Mouse (Mus musculus): ENCODE measurements around the gene Elmsan1.
"Not testable (repeated sequence)": the region's sequence is repeated elsewhere in the genome, so short reads cannot be mapped to it uniquely, and the experiment has no call there.

Gene Elmsan1

DNA sequence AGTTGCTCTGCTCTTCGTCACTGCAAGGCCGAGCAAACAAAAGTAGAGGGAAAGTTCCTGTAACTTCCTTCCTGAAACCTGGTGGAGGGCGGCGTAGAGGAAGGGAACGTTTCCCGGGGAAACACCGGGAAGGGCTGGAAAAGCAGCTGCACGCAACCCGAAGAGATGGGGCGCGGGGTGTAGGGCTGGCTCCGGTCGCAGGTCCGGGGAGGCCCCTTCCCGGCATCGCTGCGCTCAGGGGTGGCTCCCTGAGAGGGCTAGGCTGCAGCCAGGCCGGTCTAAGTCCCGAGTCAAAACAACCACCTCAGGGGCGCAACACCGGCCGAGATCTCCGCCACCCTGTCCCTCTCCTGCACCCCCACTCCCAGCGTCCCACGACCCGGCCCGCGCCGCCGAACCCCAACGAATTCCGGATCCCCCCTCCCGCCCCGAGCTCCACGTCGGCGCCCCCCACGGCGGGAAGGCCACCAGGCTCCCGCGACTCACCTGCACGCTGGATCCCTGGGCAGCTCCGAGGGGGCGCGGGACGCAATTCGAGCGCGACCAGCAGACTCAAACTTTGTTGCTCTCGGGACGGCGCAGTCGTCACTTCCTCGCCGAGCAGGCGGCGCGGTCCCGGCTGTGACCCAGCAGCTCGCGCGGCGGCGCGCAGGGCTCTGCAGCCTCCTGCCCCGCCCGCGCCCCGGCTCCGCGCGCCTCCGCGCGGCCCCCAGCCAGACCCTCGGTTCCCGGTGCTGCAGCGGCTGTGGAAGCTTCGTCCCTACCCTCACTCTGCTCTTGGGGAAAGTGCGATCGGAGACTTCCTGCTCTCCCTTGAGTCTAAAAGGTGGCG is at the start of gene Elmsan1:
Elmsan1 (minus strand) TSS at position 593 of the 832 bp plus-strand sequence.
- DNase-seq (ENCODE audit: low read depth, low spot score) = peak; percentile 83

GRCm38 (mm10) chr12:84267264-84267663 is 48.6 kb upstream of the Elmsan1 start:
- DNase-seq (ENCODE audit: low read depth, low spot score) = no peak

DNA sequence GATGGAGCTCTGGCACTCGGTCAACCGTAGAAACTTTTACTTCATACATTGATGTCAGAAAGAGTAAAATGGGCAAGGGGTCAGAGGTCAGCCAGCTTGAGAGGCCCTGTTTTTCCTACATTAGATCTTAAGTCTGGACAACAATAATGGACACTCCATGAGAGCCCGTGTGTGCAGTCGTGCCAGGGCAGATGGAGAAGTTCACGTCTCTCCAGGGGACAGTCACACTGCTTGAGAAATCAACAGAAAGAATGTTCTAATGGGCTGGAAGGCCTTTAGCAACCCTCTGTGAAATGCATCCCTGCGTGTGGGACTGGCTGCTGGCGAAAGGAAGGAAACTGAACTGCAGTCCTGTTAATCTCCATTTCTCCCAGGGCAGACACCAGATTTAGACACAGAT is 41.7 kb upstream of the Elmsan1 start:
- DNase-seq (ENCODE audit: low read depth, low spot score) = peak; percentile 20

DNA sequence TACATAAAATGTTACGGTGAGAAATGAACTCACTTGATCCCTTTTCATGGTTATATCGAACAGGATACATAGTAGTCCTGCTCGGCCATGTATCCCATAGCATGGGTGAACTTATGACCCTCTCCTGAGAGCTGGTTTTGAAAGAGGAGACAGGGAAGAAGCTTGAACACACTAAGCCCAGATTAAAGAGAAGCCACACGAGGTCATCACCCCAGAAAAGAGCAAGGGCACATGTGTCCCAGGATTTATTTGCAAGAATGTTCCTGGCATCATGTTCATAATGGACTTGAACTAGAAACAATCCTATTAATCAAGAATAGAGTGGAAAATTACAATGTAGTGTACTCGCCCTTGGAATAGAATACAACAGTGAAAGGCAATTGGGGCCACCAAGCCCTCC is 36.2 kb upstream of the Elmsan1 start:
- DNase-seq (ENCODE audit: low read depth, low spot score) = no peak

GRCm38 (mm10) chr12:84252811-84253210 is 34.1 kb upstream of the Elmsan1 start:
- no peak for DNase-seq (ENCODE audit: low read depth, low spot score)

GRCm38 (mm10) chr12:84249217-84249616 is 30.5 kb upstream of the Elmsan1 start:
- DNase-seq (ENCODE audit: low read depth, low spot score) = peak; percentile 78

DNA sequence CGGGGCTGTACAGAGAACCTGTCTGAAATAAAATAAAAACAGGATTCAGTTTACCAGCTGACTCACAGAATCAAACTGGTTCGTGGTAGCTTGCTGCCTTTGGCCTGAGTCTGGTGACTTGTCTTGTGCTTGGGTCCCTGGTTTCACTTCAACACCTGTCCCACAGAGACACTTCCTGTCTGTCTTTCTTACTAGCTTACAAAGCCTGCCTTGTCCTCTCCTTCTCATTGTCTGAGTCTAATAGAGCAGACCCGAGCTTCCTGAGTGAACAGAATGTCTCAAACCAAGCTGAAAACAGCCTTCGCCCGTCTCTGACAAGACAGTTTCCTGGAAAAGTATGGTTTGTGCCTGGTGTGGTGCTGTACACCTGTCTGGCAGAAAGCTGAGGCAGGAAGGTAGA is 27.0 kb upstream of the Elmsan1 start:
- no peak for DNase-seq (ENCODE audit: low read depth, low spot score)

DNA sequence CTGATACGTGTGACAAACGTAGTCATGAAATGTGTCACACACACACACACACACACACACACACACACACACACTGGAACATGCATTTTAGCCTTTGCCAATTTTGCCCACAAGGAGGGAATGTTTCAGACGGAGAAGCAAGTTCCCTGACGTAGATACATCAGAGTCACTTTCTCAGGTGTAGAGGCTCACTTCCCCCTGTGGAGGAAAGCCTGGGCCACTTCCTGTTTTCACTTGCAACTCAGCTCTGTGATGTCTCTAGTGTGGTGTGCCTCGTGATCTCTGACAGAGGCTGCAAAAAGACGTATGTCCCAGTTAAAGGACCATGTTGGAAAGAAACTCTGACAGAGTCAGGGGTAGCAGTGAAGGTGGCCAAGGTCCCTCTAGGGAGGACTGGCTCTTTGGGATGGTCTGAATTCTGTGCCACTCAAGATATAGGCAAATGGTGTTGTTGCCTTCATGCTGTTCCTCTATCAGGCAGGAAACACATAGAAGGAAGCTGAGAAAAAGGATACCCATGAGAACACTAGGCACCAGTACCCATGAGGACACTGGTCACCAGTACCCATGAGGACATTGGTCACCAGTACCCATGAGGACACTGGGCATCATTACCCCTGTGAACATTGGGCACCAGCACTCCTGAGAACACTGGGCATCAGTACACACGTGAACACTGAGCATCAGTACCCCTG is 24.5 kb upstream of the Elmsan1 start:
- no peak for DNase-seq (ENCODE audit: low read depth, low spot score)

DNA sequence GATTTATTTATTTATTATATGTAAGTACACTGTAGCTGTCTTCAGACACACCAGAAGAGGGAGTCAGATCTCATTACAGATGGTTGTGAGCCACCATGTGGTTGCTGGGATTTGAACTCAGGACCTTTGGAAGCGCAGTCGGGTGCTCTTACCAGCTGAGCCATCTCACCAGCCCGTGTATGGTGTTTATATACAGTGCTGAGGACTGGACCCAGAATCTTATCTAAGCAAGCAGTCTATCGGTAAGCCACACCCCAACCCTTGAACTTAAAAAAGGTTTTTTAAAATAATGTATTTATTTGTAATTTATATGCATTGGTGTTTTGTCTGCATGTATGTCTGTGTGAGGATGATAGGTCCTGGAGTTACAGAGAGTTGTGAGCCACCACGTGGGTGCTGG is 18.4 kb upstream of the Elmsan1 start:
- not testable (repeated sequence) for DNase-seq (ENCODE audit: low read depth, low spot score)

DNA sequence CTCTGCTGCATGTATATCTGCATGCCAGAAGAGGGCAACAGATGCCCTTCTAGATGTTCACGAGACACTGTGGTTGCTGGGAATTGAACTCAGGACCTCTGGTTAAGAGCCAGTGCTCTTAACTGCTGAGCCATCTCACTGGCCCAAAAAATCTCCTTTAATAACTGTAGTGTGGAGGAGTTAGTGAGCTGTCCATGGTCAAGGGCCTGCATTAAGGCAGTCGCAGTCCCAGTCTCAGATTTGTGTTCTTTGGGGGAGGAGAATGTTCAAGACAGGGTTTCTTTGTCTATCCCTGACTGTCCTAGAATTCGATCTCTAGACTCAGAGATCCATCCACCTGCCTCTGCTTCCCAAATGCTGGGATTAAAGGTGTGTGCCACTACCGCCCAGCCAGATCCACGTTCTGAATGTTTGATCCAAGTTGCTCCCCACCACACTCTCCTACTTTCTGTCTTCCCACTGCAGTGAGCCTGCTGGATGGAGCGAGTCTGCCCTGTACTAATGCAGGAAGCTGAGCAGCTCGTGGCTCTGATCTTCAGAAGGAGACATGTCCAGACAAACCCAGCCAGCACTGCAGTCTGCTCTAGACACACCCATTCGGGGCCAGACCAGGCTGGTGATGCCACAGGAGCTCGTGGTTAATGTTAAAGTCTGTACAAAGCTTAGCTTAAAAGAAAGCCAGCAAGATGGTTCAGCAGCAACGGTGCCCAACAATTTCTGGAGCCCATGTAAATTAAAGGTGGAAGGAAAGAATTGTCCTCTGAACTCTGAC is 17.5 kb upstream of the Elmsan1 start:
- no peak for DNase-seq (ENCODE audit: low read depth, low spot score)

DNA sequence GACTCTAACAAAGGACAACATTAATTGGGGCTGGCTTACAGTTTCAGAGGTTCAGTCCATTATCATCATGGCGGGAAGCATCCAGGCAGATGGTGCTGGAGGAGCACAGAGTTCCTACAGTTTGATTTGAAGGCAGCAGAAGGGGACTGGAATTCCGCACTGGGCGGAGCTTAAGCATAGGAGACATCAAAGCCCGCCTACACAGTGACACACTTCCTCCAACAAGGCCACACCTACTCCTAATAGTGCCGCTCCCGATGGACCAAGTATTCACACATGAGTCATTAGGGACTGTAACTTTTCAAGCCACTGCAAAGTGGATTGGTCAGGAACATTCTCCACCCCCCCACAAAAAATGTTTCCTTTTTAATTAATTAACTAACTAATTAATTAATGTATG is 16.9 kb upstream of the Elmsan1 start:
- no peak for DNase-seq (ENCODE audit: low read depth, low spot score)

GRCm38 (mm10) chr12:84233488-84234100 is 14.9 kb upstream of the Elmsan1 start:
- no peak for DNase-seq (ENCODE audit: low read depth, low spot score)

- DNase-seq (ENCODE audit: low read depth, low spot score) = no peak
These were observed 7.6 kb upstream of the Elmsan1 start for GRCm38 (mm10) chr12:84226117-84226840.

GRCm38 (mm10) chr12:84222405-84222961 is 3.8 kb upstream of the Elmsan1 start:
- peak; percentile 76 for DNase-seq (ENCODE audit: low read depth, low spot score)

GRCm38 (mm10) chr12:84220951-84221891 is 2.5 kb upstream of the Elmsan1 start:
- no peak for DNase-seq (ENCODE audit: low read depth, low spot score)

GRCm38 (mm10) chr12:84220515-84220914 is 1.8 kb upstream of the Elmsan1 start:
- DNase-seq (ENCODE audit: low read depth, low spot score) = no peak

- DNase-seq (ENCODE audit: low read depth, low spot score) = no peak
These were observed 460 bp upstream of the Elmsan1 start for GRCm38 (mm10) chr12:84219121-84219561.

DNA sequence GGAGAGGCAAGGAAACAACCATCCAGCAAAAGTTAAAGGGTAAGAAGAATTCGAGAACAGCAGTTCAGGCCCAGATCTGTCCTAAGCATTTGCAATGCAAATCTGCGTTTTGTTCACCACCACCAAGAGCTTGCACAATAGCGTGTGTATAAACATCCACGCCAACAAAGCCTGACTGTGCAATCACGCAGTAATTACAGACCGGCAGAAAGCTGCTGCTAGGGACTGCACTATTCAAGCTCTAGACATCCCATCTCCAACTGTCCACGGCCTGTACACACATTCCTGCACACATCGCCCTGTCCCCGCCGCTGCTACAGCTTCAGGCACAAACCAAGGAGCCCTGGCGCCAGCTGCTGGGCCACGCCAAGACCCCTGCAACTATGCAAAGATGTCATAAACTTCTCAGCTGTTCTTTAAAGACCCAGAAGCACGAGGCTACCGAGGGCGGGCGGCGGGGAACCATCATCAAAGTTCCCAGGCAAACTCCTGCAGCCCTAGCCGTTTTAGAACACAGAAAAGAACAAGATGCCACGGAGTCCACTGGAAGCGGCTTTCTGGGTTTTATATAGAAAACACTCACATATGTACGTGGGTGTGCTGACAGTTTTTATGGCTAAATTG is 1.1 kb downstream of the Elmsan1 start:
- DNase-seq (ENCODE audit: low read depth, low spot score) = peak; percentile 59

DNA sequence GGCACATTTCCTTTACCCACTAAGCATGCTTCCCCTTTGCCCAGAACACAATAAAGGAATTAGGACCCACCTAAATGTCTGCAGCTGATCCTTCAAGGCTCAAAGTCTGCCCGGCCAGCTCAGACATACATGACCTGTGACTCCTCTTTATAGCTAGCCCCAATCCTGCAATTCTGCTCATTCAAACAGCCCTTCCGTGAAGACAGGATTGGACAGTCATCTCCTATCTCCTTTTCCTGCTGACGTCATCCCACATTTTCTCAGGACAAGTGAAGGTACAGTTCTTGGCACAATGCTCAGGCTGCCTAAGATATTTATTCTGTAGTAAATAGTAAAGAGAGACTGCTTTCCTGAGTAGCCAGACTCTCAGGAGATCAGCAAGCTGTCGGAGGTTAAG is 1.6 kb downstream of the Elmsan1 start:
- DNase-seq (ENCODE audit: low read depth, low spot score) = no peak

Measured in mesoderm, embryonic 11.5 days (tissue).